Mouse (Mus musculus): Measurements from ENCODE around the gene Zfhx3.

Gene Zfhx3

DNA sequence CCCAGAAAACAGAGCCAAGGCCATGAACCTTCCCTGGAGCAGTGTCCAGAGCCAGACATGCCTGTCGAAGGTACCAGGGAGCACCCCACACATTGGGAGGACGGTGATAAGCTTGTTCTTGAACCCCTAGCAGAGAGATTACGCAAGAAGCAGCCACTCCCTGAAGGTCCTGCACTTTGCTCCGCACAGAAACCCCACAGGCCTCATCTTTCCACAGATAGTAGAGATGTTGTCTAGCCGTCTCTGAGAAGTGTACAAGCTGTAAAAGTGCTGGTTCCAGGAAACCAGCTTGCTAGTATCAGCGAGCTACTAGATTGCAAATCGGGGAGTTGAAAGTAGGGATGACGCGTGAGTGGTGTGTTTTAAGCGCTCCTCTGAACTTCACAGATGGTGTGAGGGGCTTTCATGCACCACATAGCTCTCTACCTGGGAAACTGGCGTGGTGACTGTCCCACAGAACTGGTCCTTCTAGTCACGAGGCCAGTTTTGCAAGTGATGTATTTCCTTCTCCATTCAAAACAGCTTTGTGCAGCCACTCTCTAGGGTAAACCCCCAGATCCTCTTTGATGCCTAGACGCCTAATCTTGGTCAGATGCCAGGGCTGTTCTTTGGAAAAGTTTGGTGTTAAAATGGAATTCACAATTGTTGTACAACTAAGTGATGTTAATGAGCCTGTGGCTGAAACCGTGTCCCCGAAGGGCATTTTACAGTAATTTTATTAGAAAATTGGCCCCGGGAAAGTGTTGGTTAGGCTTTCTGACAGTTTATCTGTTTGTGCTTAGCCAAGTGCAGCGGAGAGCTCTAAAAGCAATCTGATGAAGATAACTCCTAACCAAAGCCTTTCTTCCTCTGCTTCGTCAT, 993.6 kb downstream of the Zfhx3 start:
- DNase-seq (ENCODE audit: low read depth): no peak

DNA sequence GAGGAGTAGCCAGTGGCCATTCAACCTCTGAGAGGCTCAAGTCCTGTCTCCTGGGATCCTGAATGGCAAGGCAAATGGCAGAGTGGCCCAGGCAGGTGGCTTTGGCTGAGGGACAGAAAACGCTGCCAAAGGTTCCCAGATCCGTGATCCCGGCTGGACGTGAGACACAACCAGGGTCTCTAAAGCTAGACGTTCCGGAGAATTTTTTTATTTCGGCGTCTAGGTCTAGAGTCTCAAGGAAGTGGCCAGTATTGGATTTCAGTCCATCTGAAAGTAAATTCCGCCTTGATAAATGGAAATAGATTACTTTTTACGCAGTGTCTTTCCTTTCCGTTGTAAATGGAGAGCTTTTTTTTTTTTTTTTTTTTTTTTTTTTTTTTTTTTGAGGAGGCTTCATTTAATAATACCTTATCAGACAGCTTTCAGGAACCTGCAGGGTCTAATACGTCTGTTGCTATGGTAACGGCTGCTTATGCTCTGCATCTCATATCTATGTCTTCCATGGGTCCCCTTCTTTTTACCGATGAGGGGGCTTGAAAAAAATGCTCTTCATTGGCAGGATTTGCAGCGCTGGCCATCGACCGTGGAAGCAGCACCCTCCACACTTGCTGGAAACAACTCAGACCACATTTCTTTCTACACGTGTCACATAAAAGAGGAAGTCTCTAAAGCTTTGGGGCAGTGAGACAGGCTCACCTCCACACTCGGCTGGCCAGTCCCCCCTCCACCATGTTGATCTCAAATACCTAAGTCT, 994.4 kb downstream of the Zfhx3 start:
- DNase-seq (ENCODE audit: low read depth): no peak

DNA sequence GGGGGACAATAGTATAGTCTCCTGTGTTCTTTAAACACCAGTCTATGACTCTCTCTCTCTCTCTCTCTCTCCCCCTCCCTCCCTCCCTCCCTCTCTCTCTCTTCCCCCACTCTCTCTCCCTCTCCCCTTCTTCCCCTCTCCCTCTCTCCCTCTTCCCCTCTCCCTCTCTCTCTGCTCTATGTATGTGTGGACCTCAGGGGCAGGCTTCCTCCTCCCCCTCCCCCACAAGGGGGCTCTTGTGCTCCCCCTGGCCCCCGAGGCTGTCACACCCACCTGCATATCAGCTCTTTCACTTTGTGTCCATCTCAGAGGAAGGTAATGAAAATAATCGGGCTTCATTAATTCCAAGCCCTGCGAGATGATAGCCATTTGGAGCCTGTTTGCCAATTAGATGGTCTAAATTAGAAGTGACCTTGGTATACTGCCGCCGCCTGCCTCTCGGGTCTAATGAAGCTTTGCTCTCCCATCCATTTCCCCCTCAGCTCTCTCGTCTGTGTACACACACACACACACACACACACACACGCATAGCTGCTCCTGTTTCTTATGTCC, 995.5 kb downstream of the Zfhx3 start:
- DNase-seq (ENCODE audit: low read depth): no peak

DNA sequence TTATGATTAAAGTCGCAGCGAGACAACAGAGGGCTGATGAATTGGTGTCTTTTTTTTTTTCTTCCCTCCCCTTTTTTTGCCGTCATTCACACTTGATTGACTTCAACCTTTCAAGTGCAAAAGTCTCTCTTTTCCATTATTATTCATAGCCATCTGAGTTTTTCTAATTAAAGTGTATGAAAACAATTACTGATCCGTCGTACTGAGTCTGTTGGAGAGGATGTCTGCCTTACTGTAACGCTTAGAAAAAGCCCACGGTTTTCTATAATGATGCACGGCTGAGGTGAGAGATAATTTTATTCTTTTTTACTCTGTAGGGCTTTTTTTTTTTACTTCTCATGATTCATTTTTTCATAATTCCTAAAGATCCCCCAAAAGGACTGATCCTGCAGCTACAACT, 1000.2 kb downstream of the Zfhx3 start:
- DNase-seq (ENCODE audit: low read depth): no peak

DNA sequence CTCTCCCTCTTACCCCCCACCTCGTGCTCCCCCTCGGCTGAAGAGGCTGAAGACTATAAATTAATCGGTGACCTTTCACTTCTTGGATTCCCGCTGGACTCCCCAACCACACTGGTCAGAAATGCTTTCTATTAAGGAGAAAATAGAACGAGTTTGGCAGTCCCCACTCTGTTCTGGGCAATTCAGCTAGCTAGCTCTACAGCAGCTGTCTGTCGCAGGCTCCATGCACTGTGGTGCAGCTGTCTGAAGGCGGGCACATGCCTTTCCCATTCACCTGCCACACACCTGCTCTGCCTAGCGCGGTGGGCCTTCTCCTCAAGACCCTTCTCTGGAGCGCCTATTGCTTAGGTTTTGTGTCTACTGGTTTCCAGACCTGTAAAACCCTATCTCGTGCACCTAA, 1000.7 kb downstream of the Zfhx3 start:
- DNase-seq (ENCODE audit: low read depth): no peak

DNA sequence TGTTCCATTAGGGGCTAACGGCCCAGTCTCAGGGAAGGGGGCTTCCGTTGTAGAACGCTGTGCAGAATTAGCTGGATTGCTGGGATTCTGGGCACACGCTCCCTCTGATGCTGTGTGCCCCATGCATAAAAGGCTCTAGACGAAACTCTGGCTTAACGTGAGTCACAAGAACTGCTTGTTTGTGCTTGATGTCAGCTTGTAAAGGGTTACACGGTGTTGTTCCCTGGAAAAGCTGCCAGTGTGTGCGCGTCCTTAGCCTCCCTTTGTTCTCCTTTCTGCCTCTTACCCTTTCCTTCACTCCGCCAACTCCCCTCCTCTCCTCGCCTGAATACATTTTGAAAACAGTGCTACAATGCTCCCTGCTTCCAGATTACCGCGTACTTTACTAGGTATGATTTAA, 1001.9 kb downstream of the Zfhx3 start:
- DNase-seq (ENCODE audit: low read depth): no peak

DNA sequence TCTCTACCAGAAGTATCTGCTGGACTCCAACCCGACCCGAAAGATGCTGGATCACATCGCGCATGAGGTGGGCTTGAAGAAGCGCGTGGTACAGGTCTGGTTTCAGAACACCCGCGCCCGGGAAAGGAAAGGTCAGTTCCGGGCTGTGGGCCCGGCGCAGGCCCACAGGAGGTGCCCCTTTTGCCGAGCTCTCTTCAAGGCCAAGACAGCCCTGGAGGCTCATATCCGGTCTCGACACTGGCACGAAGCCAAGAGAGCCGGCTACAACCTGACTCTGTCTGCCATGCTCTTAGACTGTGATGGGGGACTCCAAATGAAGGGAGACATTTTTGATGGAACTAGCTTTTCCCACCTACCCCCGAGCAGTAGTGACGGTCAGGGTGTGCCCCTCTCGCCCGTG, 1007.9 kb downstream of the Zfhx3 start:
- DNase-seq (ENCODE audit: low read depth): no peak

DNA sequence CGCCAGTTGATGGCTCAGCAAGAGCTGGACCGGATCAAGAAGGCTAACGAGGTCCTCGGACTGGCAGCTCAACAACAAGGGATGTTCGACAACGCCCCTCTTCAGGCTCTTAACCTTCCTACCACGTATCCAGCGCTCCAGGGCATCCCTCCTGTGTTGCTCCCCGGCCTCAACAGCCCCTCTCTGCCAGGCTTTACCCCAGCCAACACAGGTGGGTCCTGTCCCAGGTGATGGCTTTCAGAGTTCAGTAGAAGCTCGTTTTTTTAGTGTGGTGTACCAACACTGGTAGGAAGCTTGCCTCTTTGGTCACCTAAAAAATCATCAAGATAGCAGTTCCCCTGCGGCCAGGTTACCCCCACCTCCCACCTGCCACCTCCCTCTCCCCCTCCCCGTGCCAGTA, 1009.1 kb downstream of the Zfhx3 start:
- DNase-seq (ENCODE audit: low read depth): no peak

GRCm38 (mm10) chr8:108956416-108956815, 1014.0 kb downstream of the Zfhx3 start:
- DNase-seq (ENCODE audit: low read depth): no peak

DNA sequence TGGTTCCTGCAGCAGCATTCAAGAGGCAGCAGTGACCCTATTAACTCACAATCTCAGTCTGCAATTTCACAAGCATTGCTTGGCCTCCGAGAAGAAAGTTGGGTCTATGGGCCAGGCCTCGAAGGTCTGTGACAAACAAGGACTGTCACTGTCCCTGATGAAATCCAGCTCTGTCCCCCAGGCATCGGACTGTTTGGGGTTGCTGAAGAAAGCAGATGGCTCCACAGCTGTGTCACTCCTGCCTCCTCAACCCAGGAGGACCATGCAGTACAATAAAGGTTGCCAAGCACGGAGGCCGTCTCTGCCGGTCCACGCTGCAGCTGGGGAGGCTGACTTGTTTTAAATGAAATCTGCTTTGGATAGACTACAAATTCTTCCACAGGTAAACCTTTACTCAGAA, 1020.1 kb downstream of the Zfhx3 start:
- DNase-seq (ENCODE audit: low read depth): no peak

GRCm38 (mm10) chr8:108963181-108963580, 1020.7 kb downstream of the Zfhx3 start:
- DNase-seq (ENCODE audit: low read depth): no peak

DNA sequence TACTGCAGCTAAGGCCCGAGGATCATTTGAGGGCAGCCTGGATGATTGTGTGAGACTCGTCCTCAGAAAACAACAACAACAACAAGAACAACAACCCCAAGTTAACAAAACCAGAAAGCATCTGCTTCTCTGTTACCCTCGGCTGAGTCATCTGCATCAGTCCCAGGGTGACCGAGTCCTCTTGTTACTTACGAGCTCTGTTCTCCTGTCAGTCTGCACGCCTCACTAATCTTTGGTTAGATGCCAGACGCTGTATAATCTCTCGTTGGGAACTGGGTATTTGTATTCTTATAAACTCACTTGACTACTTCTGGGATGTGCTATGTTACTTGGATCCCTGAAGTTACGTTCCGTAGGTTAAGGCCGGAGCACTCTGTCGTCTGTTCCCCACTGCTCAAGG, 1023.6 kb downstream of the Zfhx3 start:
- no peak for DNase-seq (ENCODE audit: low read depth)

DNA sequence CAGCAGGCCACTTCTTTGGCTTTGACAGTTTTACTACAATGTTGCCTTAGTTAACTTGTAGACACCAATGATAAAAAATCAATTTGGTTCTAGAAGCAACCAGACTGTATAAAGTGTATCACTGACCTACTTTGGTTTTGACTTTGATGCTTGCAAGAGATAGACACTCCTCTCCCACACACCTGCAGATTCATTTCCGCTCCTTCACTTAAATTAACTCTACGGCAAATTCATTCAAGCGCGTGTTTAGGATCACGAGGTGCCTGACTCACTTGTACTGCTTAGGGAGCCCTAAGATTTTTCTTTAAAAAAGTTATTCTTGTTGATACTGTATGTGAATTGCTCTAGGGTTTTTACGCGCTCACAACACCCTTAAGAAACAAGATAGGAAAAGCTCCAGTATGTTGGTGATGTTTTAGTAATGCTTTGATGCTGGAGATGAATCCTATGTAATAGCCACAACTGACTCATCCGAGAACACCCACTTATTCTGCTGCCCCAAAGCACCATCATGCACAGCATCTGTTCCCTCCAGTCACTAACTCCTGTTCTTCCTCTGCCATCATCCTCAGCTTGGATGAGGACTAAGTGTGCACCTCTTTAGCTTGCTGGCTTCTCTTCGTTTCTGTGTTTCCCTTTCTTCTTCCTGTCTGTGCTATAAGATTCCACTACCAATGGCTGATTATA, 1031.3 kb downstream of the Zfhx3 start:
- peak; percentile 15 for DNase-seq (ENCODE audit: low read depth)

DNA sequence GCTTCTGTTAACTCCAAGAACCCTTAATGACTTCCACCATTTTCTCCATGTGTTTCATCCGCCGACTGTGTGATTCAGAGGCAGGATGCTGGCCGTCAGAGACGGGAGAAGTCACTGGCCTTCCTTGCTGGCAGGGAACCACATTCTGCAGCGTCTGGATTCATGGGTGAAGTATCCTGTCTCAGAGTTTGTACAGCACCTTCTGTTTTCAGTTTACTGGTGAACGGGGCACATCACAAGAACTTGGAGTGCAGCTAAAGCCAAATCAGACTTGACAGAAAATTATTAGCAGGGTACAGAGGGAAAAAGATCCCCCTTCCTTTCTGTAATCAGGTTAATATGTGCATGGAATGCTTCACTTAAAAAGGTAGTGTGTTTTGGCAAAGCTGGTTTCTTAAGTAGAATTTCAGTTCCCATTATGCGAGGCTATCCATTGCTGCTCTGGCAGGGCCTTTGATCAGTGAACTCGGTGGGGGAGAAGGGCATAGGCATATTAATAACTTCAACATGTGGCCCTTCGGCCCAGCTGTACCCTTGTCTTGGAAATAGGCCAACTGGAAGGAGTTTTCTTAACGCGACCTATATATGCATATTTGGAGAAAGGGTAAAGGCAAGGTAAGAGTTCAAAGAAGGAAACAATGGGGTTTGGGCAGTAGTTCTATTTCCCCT, 1035.4 kb downstream of the Zfhx3 start:
- no peak for DNase-seq (ENCODE audit: low read depth)

- DNase-seq (ENCODE audit: low read depth): no peak
These were observed 1035.9 kb downstream of the Zfhx3 start for GRCm38 (mm10) chr8:108978362-108978750.

- no peak for DNase-seq (ENCODE audit: low read depth)
These were observed 1042.5 kb downstream of the Zfhx3 start for GRCm38 (mm10) chr8:108984904-108985303.

DNA sequence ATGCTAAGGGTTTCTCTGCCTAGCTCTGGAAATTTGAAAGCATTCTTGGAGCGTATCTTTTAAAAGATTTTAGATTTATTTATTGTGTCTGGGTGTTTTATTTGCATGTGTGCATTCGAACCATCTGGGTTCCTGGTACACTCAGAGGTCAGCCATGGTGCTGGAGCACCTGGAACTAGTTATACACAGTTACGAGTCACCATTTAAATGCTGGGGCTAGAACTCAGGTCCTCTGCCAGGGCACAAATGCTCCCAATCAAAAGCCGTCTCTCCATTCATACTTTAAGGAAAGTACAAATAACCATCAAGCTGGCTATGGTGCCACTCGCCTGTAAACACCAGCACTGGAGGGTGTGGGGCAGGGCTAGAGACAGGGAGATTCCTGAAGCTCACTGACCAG, 1047.4 kb downstream of the Zfhx3 start:
- no peak for DNase-seq (ENCODE audit: low read depth)

- no peak for DNase-seq (ENCODE audit: low read depth)
These were observed 1048.1 kb downstream of the Zfhx3 start for GRCm38 (mm10) chr8:108990537-108990936.

DNA sequence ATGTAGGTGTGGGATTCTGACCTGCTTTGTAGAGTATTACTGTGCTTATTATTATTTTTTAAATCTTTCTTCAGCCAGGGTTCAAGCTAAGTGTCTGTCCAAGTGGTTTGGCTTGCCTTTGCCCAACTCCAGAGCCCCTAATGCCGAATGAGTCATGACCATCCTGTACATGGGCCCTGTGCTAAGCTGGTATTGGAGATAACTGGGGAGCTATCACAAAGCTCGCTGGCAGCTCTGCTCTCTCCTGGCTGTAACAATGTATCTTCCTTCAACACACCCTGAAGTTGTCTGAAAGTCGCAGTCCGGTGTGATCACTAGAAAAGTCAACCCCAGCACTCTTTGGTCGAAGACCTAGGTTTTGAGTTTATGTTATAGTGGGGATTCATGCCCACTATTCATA, 1049.0 kb downstream of the Zfhx3 start:
- no peak for DNase-seq (ENCODE audit: low read depth)

GRCm38 (mm10) chr8:108993718-108994117, 1051.3 kb downstream of the Zfhx3 start:
- DNase-seq (ENCODE audit: low read depth): no peak

- DNase-seq (ENCODE audit: low read depth): no peak
These were observed 1051.7 kb downstream of the Zfhx3 start for GRCm38 (mm10) chr8:108994187-108994586.

- no peak for DNase-seq (ENCODE audit: low read depth)
These were observed 1052.4 kb downstream of the Zfhx3 start for GRCm38 (mm10) chr8:108994880-108995279.

Data from naive thymus-derived CD4-positive, alpha-beta T cell, adult 2 months (primary cell).